34 mouse cellular contexts compared by ENCODE assay signal in the genomic region with DNA sequence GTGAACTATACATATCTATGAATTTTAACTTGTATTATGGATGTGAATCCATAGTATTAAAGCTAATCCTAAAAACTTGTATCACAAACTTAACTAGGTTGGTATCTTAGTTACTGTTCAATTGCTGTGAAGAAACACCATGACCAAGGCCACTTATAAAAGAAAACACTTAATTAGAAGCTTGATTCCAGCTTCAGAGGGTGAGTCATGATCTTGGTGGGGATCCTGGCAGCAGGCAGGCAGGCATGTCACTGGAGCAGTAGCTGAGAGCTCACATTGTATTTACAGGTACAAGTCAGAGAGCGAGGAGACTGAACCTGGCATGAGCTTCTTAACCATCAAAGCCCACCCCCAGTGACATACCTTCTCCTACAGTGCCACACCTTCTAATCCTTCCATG.
"Had no signal": no experiment of that assay in that cellular context is flagged by ENCODE, and none has a peak within 500 bp of the region (broad histone marks: within the 10 kb centered on the region; RNA-seq: fewer than 3 reads in every experiment).

No protein-coding gene starts in this region.

- H3K9ac ChIP-seq: heart, embryonic 12.5 days; heart, embryonic 13.5 days; heart, embryonic 15.5 days; hindbrain, embryonic 12.5 days; hindbrain, embryonic 13.5 days; hindbrain, embryonic 14.5 days; hindbrain, embryonic 15.5 days; intestine, embryonic 15.5 days; kidney, embryonic 15.5 days had no signal

- H3K36me3 ChIP-seq: heart, embryonic 12.5 days; heart, embryonic 13.5 days; heart, embryonic 15.5 days; hindbrain, embryonic 10.5 days; hindbrain, embryonic 12.5 days; hindbrain, embryonic 13.5 days; hindbrain, embryonic 15.5 days; intestine, embryonic 15.5 days; kidney, embryonic 15.5 days had no signal

- ATAC-seq: hindbrain, embryonic 16.5 days; hindbrain, postnatal 0 days; inflammation-experienced regulatory T-cells, adult 6 months; intestine, embryonic 15.5 days; intestine, embryonic 16.5 days; intestine, postnatal 0 days had no signal

- H3K4me2 ChIP-seq: heart, embryonic 11.5 days; heart, embryonic 12.5 days; heart, embryonic 13.5 days; heart, embryonic 15.5 days; hindbrain, embryonic 12.5 days; hindbrain, embryonic 13.5 days; hindbrain, embryonic 14.5 days; hindbrain, embryonic 15.5 days; intestine, embryonic 15.5 days; kidney, embryonic 15.5 days had no signal

- H3K9me3 ChIP-seq: heart, embryonic 12.5 days; heart, embryonic 13.5 days; heart, embryonic 15.5 days; hindbrain, embryonic 10.5 days; hindbrain, embryonic 12.5 days; hindbrain, embryonic 13.5 days; hindbrain, embryonic 15.5 days; intestine, embryonic 15.5 days; kidney, embryonic 15.5 days had no signal

- H3K27ac ChIP-seq: heart, embryonic 13.5 days; heart, embryonic 15.5 days; hindbrain, embryonic 10.5 days; hindbrain, embryonic 12.5 days; hindbrain, embryonic 13.5 days; hindbrain, embryonic 14.5 days; hindbrain, embryonic 15.5 days; hindbrain, postnatal 0 days; intestine, embryonic 15.5 days; kidney, embryonic 15.5 days; kidney, postnatal 0 days; layer of hippocampus, adult 2 months; left cerebral cortex, adult 2 months had no signal

- DNase-seq: heart, postnatal 10 days; heart, postnatal 14 days; heart, postnatal 36 days; kidney, adult 11 months; kidney, adult 18-20 months; kidney, adult 2 months; kidney, adult 8-10 months; kidney, adult 9 months; kidney, postnatal 10 days; kidney, postnatal 14 days; kidney, postnatal 25 days; kidney, postnatal 36 days; kidney, postnatal 4 days; layer of hippocampus, adult 9-11 months; layer of hippocampus, postnatal 36 days had no signal

- H3K4me1 ChIP-seq: heart, embryonic 12.5 days; heart, embryonic 13.5 days; heart, embryonic 15.5 days; hindbrain, embryonic 12.5 days; hindbrain, embryonic 13.5 days; hindbrain, embryonic 15.5 days; intestine, embryonic 15.5 days; kidney, embryonic 15.5 days had no signal

- H3K27me3 ChIP-seq: heart, embryonic 12.5 days; heart, embryonic 13.5 days; heart, embryonic 15.5 days; hindbrain, embryonic 12.5 days; hindbrain, embryonic 13.5 days; hindbrain, embryonic 15.5 days; intestine, embryonic 15.5 days; kidney, embryonic 15.5 days had no signal

- H3K4me3 ChIP-seq: heart, embryonic 12.5 days; heart, embryonic 13.5 days; heart, embryonic 15.5 days; hindbrain, embryonic 10.5 days; hindbrain, embryonic 12.5 days; hindbrain, embryonic 13.5 days; hindbrain, embryonic 15.5 days; intestine, embryonic 15.5 days; kidney, embryonic 15.5 days; layer of hippocampus, adult 2 months; left cerebral cortex, adult 2 months had no signal
